Mouse (Mus musculus): ENCODE results near the gene Gm9944.

DNA sequence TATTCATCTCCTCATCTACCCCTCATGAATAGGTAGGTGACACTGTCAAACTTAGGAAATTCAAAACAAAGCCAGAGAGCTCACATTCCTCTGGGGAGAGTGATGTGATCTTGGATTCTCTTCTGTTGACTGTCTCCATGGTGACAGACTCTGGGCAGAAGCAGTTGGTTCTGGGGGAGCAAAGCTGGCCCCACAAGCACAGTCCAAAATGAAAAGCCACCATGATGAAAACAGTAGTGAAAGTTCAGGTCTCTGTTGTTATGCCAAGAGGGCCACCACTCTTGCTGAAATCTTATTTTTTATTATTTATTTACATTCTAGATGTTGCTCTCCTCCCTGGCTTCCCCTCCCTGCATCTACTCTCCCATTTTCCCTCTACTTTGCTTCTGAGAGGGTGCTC, 14.4 kb downstream of the Gm9944 start, which contains the start of gene 1700012P22Rik:
- TF ChIP-seq EP300 (optimal IDR thresholded peaks at IDR 0.05), result no peak
- no peak for TF ChIP-seq CTCF (IDR thresholded peaks at IDR 0.05; ENCODE audit: low read depth)

Data from stomach, postnatal 0 days (tissue).